Mouse (Mus musculus) bone marrow macrophage, adult 2 months (primary cell): Measurements from ENCODE around the gene Nell1.

ENCODE experiments used
- CTCF ChIP-seq: IDR thresholded peaks from 2 replicates; pipeline ENCODE4 v1.5.1; 2012; ENCODE audit warnings: low read depth, mild to moderate bottlenecking, low read length, moderate library complexity
- POLR2A ChIP-seq: IDR thresholded peaks from 2 replicates; pipeline ENCODE4 v1.6.1; 2012; ENCODE audit warnings: mild to moderate bottlenecking, low read depth, low read length, borderline replicate concordance

- no peak for TF ChIP-seq CTCF
- no peak for TF ChIP-seq POLR2A
These were observed 532.4 kb downstream of the Nell1 start for GRCm38 (mm10) chr7:50507047-50507446.
